Mouse (Mus musculus): Measurements from ENCODE around the gene Macrod2. TPM values are rescaled to one million over a fixed set of nuclear protein-coding genes. Genes with fewer than 3 reads are reported as not detected.

Macrod2 gene
- total RNA-seq, 1 experiment from 2014 or later: not detected

DNA sequence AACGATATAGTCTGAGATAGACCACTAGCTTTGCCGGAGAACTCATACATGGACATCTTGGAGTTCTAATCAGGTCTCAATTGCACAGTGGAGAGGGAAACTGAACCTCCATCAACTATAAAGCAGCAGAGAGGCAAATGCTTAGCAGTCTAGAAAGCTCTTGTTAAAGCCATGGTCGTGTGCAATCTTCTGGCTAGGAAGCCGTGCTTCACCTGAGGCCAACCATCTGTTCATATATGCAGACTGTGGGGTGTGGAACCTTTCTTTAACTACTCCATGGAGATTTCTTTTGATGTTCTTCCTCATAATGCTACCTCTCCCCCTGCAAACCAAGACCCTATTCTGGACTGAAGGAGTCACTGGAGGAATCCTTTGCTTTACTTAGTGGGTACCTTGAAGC is 1421.2 kb downstream of the Macrod2 start:
- no peak for ATAC-seq (ENCODE audit: extremely low read depth, insufficient number of reproducible peaks, low FRiP score, poor library complexity, severe bottlenecking)

DNA sequence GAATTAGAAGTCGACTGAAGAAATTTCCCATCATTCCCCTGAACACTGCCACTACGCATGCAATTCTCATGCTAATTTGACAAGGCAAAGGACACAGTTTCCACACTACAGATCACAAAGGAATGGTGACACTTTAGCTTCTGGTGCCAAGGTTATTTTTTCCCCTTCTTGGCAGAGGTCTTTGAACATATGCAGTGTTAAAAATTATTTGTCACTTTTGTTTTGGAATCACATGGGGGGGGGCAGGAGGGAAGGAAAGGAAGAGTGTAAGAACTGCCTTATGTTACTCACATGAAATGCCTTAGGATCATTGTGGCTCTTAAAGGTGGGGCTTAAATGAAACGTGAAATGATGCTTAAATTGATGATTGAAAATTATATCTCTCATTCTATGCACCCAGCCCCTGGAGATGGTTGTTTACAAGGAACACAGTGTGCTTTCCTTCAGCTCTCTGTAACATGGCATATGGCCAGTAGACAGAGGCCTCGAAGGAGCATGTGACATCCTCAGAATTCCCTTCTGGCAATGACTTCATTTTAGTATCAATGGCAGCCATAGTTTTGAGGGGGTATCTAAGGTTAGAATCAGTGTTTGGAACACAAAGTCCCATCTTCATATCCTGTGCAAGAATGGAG is 1422.6 kb downstream of the Macrod2 start:
- no peak for ATAC-seq (ENCODE audit: extremely low read depth, insufficient number of reproducible peaks, low FRiP score, poor library complexity, severe bottlenecking)

DNA sequence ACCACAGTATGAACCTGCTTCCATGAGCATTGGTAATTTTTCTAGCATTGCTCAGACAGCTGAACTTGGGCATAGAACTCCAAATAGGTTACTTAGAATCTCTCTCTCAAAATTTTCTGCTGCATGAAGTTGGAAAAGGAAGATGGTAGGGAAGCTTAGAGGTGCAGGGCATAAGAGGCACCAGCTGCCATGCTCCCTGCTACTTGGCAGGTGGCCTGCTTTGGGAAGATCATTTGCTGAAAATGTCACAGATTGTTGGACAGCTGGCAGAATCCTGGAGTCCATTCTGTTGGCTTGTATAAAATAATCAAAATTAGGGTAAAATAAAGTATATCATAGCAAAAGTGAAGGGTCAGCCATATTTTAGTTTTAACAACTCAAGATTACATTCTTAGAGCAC is 1425.7 kb downstream of the Macrod2 start:
- ATAC-seq (ENCODE audit: extremely low read depth, insufficient number of reproducible peaks, low FRiP score, poor library complexity, severe bottlenecking): no peak

DNA sequence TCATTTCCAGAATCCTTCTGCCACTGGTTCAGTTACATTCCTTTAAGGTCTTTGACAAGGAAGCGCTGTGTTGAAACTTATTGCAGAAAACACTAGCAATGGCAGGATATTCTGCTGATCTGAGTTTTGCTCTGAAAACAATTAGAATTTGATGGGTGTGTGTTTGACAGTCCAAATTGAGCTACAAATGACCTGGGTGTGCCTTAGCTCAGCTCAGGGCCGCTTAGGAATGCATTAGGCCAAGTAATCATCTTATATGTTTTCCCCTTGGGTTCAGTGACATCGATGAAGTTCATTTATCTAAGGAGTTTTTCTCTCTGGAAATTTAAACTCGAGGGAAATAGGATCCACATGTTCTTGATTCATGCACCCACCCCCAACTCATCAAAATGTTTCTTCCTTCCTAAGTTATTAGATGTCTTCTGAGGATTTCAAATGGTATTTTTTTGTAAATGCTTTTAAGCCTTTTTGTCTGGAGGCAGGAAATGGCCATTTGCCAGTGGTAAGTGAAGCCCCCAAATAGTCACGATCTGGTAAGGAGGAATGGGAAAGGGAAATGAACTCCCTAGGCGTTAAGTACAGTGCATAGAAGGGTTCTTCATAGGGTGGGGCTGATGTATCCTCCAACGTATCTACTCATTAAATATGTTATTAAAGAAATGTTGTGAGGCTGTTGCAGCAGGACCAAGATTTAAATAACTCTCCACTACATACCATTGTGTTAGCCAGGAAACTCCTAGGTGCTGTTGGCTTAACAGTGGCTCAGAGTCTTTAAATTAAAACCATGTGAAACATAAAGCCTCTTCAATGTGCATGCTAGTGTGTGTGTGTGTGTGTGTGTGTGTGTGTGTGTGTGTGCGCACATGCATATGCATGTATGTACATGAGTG is 1430.7 kb downstream of the Macrod2 start:
- no peak for ATAC-seq (ENCODE audit: extremely low read depth, insufficient number of reproducible peaks, low FRiP score, poor library complexity, severe bottlenecking)

DNA sequence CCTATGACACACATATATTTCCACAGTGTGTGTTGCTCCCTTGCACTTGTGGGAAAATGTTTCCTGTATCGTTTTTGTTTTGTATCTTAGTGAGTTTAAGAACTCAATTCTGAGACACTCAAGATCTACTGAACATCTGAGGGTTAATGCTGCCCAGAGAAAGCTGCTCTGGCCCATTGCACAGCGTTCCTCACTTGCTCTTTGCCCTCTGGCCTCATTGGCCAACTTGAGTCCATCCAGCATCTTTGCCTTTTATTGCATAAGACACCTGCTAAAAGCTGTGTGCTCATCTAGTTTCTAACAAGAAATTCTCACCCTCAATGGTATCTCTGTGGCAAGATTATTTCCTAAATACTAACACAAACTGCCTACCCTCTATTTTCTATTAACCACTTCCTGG is 1435.4 kb downstream of the Macrod2 start:
- no peak for ATAC-seq (ENCODE audit: extremely low read depth, insufficient number of reproducible peaks, low FRiP score, poor library complexity, severe bottlenecking)

DNA sequence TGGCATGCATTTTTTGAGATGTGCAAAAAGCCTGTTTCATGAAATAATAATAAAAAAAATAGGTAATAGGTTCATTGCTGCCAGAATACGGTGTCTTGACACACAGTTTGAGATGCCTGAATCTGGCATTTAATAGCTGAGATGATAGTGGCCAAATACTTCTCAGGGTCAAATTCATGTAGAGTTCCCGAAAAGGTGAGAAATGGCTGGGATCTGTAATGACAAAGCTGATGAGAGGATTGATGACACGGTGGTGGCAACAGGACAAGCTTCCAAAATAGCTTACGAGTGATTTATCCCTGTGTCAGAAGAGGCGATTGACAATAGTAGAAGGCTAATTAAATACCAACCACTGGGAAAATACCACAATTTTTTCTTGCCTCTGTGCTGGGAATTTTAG is 1436.4 kb downstream of the Macrod2 start:
- no peak for ATAC-seq (ENCODE audit: extremely low read depth, insufficient number of reproducible peaks, low FRiP score, poor library complexity, severe bottlenecking)

DNA sequence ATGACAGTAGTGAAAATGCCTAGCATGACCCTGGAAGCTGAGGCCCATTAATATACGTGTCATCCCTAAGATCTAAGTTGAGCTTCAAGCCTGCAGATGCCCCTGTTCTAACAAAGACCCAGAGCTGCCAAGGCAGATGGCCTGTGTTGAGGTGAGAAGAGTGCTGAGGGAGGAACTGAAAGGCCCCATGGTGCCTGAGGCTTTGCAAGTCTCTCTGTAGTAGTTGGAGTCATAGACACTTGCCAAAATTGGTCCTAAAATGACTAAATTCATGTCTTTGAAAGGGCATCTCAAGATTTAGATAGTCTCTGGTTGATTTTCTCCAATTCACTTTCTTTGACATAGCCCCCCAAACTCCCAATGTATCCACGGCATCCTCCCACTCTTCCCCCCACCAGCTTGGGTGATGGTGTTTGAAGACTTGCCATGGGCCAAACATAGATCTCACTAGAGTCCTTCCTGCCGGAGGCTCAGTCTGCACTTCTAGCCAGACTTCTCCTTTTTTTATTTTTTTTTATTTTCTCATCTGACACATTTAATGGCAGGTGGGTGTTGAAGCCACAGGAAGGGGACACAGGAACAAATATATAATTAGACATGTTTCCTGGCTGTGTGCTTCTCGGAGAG is 1439.2 kb downstream of the Macrod2 start:
- no peak for ATAC-seq (ENCODE audit: extremely low read depth, insufficient number of reproducible peaks, low FRiP score, poor library complexity, severe bottlenecking)

DNA sequence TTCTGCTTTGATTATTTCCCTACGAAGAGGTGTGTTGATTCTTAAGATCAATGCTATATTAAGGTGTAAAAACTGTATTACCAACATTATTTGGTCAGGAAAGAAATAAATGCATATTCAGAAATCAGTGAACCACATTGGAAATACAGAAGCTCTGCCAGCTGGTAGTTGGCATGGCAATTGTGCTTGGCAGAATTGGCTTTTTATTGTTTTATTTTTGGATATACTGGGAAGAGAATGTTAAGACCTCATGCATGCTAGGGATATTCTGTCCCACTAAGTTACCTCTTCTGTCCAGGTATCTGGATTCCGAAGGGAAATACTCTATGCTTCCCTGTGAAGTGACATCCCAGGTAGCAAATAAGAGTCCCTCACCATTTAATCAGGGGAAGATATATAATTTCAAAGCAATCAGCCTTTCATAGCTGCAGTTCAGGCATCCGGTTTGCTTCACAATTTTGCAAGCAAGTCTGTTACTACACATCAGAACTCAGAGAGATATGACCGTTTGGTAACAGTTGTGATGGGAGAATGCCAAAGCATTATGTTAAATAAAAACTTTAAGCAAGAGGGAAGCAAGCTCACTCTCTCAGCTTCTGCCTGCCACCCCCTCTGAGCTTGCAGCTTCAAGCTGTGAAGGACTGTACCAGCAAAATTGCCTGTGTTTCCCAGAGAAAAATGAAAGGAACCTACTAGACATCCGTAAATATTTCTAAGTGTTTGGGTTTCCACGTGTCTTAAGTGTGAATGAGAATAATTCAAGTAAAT is 1449.5 kb downstream of the Macrod2 start:
- no peak for ATAC-seq (ENCODE audit: extremely low read depth, insufficient number of reproducible peaks, low FRiP score, poor library complexity, severe bottlenecking)

DNA sequence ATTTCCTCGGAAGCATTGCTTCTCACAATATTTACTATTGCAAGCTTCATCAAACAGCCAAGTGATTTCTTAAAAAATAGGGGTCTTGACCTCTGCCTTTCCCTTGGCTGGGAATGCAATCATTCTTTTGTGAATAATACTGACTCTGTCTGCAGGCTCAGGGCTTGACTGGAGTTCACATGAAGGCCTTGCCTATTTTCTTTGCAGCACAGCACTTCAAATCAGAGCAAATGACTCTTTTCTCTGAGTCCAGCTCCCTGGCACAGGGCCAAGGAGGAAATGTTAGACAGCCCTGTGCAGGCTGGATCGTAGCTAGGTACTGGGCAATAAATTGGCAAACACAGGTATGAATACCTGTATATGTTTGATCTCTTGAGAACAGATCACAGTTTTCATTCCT is 1464.1 kb downstream of the Macrod2 start:
- ATAC-seq (ENCODE audit: extremely low read depth, insufficient number of reproducible peaks, low FRiP score, poor library complexity, severe bottlenecking): no peak

DNA sequence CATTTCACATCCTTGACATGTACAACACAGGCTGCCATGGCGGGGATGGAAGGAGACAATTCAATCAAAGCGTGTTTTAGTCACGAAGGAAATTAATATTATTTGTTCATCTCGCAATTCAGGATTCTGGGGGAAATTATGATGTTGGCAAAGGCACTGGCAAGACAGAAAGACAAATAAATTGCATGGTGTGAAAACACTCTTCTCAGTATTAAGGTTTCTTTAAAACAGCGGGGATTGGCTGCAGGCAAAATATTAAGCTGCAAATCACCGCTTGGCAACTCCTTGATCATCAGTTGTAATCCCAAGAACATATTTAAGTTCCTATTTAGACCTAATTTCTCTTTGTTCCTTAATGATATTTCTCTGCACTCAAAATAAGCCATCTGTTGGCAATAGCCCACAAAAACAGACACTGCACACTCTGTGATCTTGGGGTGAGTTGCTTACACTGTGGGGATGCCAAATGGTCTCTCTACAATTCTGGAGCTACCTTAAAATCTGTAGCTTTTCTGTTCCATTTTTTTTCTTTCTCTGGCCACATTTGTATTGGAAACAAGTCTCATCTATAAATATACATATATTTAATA is 1466.7 kb downstream of the Macrod2 start:
- ATAC-seq (ENCODE audit: extremely low read depth, insufficient number of reproducible peaks, low FRiP score, poor library complexity, severe bottlenecking): no peak

DNA sequence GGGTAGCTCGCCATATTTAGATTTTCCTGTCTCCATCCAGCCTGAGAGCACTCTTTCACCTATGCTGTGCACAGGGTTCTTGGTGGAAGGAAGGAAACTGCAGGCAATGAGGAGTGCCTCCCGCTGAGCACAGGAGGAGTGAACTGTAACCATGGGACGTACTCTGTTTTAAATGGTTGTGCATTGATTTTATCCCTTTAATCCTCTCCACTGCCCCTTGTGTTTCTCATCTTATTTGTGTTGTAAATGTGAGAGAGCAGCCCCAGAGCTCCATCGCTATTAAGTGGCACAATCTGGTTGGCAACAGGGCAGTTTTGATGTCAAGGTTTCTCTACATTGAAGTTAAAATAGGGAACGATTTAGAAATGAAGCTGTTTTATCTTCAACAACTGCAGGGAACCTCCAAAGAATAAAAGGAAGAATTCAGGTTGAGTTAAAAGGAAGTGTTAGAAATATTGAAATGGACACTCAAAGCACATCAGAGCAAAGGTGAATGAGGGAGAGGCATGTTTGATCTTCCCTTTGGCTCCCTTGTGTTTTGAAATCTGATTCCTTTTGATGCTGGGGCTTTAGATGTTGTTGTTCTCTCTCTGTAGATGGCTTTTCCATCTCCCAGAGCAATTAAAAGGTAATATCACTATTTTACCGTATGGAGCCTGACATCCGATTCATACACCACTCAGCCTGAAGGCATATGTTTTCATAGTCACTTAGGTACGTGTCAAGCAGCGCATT is 1467.6 kb downstream of the Macrod2 start:
- no peak for ATAC-seq (ENCODE audit: extremely low read depth, insufficient number of reproducible peaks, low FRiP score, poor library complexity, severe bottlenecking)

DNA sequence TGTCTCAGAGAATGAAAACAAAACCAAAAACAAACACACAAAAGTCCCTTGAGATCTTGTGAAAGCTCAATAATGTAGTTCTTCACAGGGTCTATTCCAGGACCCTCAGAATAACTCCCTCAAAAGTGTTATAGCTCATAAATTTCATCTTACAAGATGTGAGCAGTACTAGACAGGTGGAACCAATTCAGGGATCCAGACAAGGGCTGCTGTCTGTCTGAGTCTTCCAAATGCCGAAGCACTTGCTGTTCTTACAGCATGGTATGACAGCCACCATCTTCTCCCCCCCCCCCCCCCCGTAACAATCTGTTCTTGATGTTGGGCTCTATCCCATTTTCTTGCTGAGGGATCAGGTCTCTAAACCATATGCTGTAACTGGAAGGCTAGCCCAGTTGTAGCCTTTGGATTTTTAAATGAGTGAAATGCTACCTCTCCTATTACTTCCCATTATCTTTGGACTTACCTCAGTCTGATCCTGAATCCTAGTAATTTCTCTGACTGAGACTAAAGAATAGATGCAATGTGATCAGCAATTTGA is 1468.6 kb downstream of the Macrod2 start:
- ATAC-seq (ENCODE audit: extremely low read depth, insufficient number of reproducible peaks, low FRiP score, poor library complexity, severe bottlenecking): no peak

DNA sequence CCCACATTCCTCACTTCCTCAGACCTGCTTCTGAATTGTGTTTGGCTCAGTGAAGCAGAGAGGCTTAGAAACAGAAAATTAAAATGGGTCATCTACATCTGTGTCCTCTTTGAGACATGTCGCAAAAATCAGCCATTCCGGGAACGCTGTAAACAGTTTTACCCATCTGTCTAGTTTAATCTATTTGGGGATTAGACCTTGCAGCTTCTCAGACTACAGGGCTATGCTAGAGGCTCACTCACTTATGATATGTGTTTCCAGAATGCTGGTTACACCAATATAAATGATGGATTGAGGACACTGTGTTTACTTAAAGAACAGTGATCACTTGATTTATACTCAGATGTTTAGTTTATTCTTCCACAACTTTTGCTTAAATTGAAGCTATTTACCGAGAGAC is 1475.8 kb downstream of the Macrod2 start:
- no peak for ATAC-seq (ENCODE audit: extremely low read depth, insufficient number of reproducible peaks, low FRiP score, poor library complexity, severe bottlenecking)

DNA sequence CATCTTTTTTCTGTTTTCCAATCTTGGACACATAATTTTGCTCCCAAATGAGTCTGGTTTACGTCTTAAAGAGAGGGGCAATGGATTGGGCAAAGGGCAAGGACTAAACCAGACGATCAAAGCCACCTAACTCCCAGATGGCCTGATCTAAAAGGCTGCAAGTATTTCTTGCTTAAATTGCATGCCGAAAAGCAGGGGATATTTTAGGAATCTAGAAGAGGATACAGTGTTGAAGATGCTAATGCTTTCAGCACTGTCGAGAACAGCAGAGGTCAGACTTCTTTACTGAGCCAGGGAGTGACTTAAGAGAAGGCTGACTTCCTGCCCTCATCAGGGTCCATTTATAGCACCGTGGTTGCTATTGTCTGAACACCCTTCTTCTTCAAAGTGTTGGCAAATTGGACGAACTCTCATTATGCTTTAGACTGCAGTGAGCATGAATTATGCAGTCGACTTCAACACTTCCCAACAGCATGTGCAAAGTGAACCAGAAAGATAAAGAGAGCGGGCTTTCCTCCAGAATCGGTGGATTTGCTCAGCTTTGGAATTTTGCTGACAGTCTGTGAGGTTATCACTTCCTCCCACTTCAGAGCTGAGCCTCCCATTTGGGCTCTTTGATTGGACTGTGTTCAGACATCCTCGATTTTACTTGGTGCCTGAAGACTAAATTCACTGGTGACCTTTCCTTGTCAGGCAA is 1481.2 kb downstream of the Macrod2 start:
- no peak for ATAC-seq (ENCODE audit: extremely low read depth, insufficient number of reproducible peaks, low FRiP score, poor library complexity, severe bottlenecking)

DNA sequence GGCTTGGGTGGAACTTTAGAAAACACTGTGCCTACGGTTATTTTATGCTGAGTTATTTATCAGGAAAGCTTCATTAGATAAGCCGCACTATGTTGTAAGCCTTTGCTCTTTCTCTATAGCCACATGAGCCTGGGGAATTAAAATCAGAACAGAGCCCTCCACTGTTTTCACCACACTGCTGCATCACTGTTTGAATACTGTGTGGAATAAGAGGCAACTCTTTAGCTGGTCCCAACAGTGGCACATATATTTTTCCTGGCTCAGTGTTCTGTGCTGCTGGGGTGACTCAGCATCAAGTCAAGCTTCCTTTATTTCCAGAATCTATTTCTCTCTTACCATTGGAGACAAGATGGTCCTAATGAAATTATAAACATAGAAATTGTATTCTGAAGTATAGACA is 1481.8 kb downstream of the Macrod2 start:
- no peak for ATAC-seq (ENCODE audit: extremely low read depth, insufficient number of reproducible peaks, low FRiP score, poor library complexity, severe bottlenecking)

DNA sequence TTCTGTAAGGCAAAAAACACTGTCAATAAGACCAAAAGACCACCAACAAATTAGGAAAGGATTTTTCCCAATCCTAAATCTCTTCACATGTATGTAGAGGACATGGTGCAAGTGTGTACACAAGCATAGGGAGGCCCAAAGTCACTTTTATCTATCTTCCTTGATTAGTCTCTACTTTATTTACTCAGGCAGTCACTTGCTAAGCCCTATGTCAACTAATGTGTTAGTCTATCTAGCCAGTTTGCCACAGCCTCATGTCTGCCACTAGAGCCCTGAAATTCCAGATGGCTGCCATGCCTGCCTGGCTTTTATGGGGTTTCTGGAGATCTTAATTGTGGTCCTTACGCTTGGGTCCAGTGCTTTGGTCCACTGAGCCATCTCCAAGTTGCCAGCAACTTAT is 1483.4 kb downstream of the Macrod2 start:
- no peak for ATAC-seq (ENCODE audit: extremely low read depth, insufficient number of reproducible peaks, low FRiP score, poor library complexity, severe bottlenecking)

DNA sequence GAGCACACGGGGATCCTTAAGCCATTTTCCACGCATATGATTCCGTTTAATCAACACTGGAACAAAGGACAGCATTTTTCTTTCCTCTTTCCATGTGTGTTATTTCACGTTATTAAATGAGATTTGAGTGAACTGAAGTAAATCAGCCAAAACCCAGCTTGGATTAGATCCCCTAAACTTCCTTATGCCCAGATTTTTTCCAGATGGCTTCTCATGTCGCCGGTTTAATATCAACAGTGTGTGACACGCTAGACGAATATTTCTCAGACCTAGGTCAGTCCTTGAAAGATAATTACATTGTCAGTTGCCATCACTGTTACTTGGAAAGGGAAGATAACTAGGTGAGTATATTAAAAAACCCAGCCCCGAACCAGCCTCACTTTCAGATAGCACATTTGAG is 1484.6 kb downstream of the Macrod2 start:
- ATAC-seq (ENCODE audit: extremely low read depth, insufficient number of reproducible peaks, low FRiP score, poor library complexity, severe bottlenecking): no peak
